Mouse (Mus musculus): Measurements from ENCODE around the gene Rab4a.

DNA sequence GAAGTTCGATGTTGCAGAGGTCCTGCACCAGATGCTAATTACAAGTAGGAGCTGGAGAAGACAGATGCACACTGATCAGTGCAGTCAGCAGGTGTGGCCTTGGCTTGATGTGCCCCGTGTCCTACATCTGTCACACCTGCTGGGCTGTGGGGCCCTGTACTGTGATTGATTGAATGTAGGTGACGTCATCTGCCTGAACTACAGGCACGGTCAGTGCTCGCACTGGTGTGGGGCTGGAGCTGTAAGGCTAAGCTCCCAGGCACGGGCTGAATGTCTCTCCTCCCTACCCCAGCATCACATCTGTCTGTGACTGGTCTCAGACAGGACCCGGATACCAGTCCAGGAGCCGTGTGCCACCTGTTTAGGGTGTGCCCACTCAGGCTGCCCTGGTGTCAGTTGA, 24.5 kb upstream of the Rab4a start:
- TF ChIP-seq CTCF (IDR thresholded peaks at IDR 0.05; ENCODE audit: borderline replicate concordance, extremely low read depth, insufficient read depth, insufficient read length) (no peak), POLR2A (IDR thresholded peaks at IDR 0.05; ENCODE audit: borderline replicate concordance, extremely low read depth, insufficient read depth, insufficient read length, poor library complexity, severe bottlenecking) (no peak)

Data from brain, embryonic 14.5 days (tissue).